Mouse (Mus musculus): ENCODE measurements around the gene Gm17584.
"Not testable (repeated sequence)": the region's sequence is repeated elsewhere in the genome, so short reads cannot be mapped to it uniquely, and the experiment has no call there.

GRCm38 (mm10) chrX:124500263-124500662, at the start of gene Gm17584:
- not testable (repeated sequence) for TF ChIP-seq CTCF (IDR thresholded peaks at IDR 0.05; ENCODE audit: borderline replicate concordance, control insufficient read depth, extremely low read depth, insufficient read depth, low read length, poor library complexity); POLR2A (IDR thresholded peaks at IDR 0.05; ENCODE audit: control insufficient read depth, extremely low read depth, insufficient read depth, low read length, poor library complexity)

Measured in thymus, adult 2 months (tissue).